Mouse (Mus musculus) midbrain, embryonic 14.5 days (tissue): Measurements from ENCODE around the gene Dnah1. TPM values are rescaled to one million over a fixed set of nuclear protein-coding genes. Genes with fewer than 3 reads are reported as not detected.

Source experiments
- ATAC-seq: fragments of 200-750 bp; cut with Nextera tagmentation; 2 replicates; pipeline ENCODE4 v1.8.0; 2017; ENCODE audit warnings: moderate number of reproducible peaks, moderate library complexity; ENCODE audit not compliant: low FRiP score, low TSS enrichment
- DNase-seq: peaks from one replicate; pipeline ENCODE4 v3.0.0-alpha.2; 2015
- H3K27ac ChIP-seq: fragments of 300-500 bp; sonication (generic); replicated peaks from 2 replicates; pipeline ENCODE4 v1.5.1; 2014; ENCODE audit warnings: mild to moderate bottlenecking, low read depth, low read length, moderate library complexity
- H3K27me3 ChIP-seq: fragments of 300-500 bp; sonication (generic); 2 replicates; pipeline ENCODE4 v1.6.1; 2014; ENCODE audit warnings: low read length, control low read depth, mixed read lengths; ENCODE audit not compliant: control insufficient read depth, insufficient read depth
- H3K36me3 ChIP-seq: fragments of 300-500 bp; sonication (generic); 2 replicates; pipeline ENCODE4 v1.6.1; 2014; ENCODE audit warnings: low read length, control low read depth; ENCODE audit not compliant: control insufficient read depth, insufficient read depth
- H3K4me1 ChIP-seq: fragments of 300-500 bp; sonication (generic); 2 replicates; pipeline ENCODE4 v1.6.1; 2014; ENCODE audit warnings: mild to moderate bottlenecking, antibody characterized with exemption, low read length, control low read depth; ENCODE audit not compliant: control insufficient read depth, insufficient read depth
- H3K4me2 ChIP-seq: fragments of 300-500 bp; sonication (generic); 2 replicates; pipeline ENCODE4 v1.6.1; 2014; ENCODE audit warnings: mild to moderate bottlenecking, low read length, moderate library complexity
- H3K4me3 ChIP-seq: fragments of 300-500 bp; sonication (generic); replicated peaks from 2 replicates; pipeline ENCODE4 v1.5.1; 2014; ENCODE audit warnings: low read depth, low read length
- H3K9ac ChIP-seq: fragments of 300-500 bp; sonication (generic); replicated peaks from 2 replicates; pipeline ENCODE4 v1.6.1; 2014; ENCODE audit warnings: mild to moderate bottlenecking, low read length, moderate library complexity
- H3K9me3 ChIP-seq: fragments of 300-500 bp; sonication (generic); 2 replicates; pipeline ENCODE4 v1.6.1; 2016; ENCODE audit warnings: low read length, control low read depth, mixed read lengths; ENCODE audit not compliant: control insufficient read depth
- WGBS: fragments of 180-500 bp; shearing (Covaris S2); extraction: QIAGEN DNeasy Blood & Tissue Kit; methylation state at CpG from one replicate; pipeline ENCODE4 v1.1.7; 2014; 5-methylcytosine and 5-hydroxymethylcytosine counted together
- polyA plus RNA-seq: library from polyadenylated mRNA; unstranded; fragments of >200 nt; fragmentation: Nextera tagmentation; extraction: Ambion mirVana; gene quantifications from 2 replicates; pipeline ENCODE4 v1.2.1, GENCODE M21; 2014

Dnah1 gene
- polyA plus RNA-seq, 1 experiment from 2014 or later: 5.2 TPM

DNA sequence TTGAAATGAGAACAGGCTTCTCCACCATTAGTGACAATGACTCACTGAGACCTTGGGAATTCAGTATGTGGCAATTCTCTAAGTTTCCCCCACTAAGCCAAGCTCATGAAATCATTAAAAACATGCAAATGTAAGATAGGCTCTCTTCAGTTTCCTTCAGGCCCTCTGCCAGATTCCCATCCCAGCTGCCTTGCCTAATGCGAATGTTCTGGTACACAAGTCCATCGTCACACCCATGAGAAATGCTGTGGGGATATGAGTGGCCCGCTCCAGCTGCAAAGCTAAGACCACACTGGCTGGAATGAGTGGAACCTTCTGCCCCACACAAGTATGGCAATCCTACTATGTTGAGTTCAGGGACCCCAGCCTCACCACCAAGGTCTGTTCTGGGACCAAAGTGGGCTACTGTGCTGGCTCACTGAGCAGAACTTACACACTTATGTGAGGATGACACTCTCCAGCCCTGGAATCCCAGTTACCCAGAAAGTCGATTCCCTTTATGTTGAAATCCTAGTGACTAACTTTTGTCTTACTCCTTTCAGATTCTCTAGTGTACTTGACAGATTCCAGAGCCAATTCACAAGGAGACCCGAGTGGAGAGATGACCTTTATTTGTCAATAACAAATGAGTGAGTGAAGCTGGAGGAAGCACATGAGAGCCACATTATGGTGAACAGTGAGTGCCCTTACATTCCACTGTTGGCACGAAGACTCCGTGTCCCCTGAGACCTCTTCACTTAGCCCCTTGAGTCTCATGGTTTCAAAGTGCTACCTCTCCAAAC lies 86.4 kb downstream of the Dnah1 start:
- H3K27me3 ChIP-seq: no peaks in the 10 kb centered on the region
- WGBS: 88% methylated on average over 7 of the region's 7 CpGs
- no peak overlapping the region for H3K4me2 ChIP-seq
- no peak overlapping the region for H3K27ac ChIP-seq
- no peaks in the 10 kb centered on the region for H3K4me1 ChIP-seq
- DNase-seq: no peak
- no peaks in the 10 kb centered on the region for H3K36me3 ChIP-seq
- no peak for ATAC-seq
- H3K9ac ChIP-seq: no peak overlapping the region
- no peaks in the 10 kb centered on the region for H3K9me3 ChIP-seq
- no peak overlapping the region for H3K4me3 ChIP-seq

DNA sequence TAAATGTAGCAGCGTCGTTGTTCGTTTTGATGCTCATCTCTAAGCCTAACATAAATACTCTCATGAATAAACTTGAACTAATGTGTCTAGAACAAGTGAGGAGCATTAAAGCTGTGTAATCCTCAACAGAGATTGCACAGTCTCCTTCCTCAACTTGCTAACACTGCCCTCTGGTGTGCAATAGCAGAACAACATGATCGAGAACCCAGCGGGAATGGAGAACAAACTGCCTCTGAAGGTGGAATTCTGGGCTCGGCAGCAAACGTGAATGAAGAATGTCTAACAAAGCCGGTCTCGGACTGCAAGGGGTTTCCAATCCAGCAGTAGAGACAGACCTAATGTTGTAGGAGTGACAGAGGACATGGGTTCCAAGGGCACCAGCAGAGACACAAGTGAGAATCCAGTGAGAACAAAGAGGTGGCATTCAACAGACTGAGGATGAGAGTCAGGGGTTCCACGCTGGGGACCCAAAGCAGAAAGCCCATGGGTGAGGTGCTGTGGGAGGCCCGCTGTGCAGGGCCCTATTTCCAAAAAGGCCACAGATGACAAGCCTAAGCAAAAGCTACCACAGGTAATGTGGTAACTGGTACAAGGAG lies 89.6 kb downstream of the Dnah1 start:
- ATAC-seq: no peak; the same call in 1 of the 2 replicates
- no peaks in the 10 kb centered on the region for H3K9me3 ChIP-seq
- no peak overlapping the region for H3K27ac ChIP-seq
- WGBS: 21% methylated on average over 11 of the region's 11 CpGs
- DNase-seq: peak; percentile 91
- H3K36me3 ChIP-seq: no peaks in the 10 kb centered on the region
- H3K4me3 ChIP-seq: no peak overlapping the region
- no peaks in the 10 kb centered on the region for H3K4me1 ChIP-seq
- H3K27me3 ChIP-seq: no peaks in the 10 kb centered on the region
- 0 out of 2 replicates have a peak overlapping the region, but pooled peaks have one; percentile 16 for H3K4me2 ChIP-seq
- no peak overlapping the region for H3K9ac ChIP-seq

DNA sequence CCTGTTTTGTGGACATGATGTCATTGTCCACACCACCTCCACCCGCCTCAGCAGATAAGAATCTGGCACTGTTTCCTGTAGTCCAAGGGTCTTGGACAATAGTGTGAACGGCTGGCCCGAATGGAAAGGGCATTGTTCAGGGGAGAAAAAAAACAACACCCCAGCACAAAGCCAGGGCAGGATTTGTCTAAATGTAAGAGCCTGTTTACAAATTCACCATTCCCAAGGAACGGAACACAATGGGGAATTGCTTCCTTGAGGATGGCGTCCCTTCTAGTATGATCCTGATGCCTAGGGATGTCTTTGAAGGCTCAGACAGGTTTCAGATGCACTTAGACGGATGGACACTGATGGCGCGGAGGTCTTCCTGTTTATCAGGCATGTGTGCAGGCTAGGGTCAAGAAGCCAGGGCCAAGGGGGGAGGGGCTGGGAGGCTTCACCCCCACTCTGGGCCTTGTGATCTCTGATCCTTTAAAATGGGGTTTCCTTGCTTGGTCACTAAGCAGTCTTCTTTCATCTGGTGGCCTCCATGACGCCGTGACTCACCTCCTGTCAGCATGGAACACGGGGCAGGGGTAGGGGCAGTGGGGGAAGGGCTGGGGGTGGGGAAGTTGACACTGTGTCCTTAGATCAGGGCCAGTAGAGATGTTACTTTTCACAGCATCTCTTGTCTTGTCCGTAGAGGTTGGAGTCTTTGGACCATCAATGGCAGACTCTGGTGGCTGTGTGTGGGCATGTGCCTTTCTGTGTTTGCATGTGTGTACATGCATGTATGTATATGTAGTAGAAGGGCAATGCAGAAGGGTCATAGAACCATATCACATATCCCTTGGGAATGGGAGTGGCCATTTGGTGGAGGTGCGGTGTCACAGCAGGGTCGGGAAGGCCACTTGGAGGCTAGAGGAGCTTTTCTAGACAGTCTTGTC lies 90.4 kb downstream of the Dnah1 start:
- Histone ChIP-seq H3K27ac (no peak overlapping the region), H3K4me2 (no peak overlapping the region), H3K36me3 (no peaks in the 10 kb centered on the region), H3K27me3 (no peaks in the 10 kb centered on the region), H3K4me3 (no peak overlapping the region), H3K9ac (no peak overlapping the region), H3K9me3 (no peaks in the 10 kb centered on the region), H3K4me1 (no peaks in the 10 kb centered on the region)
- no peak for DNase-seq
- ATAC-seq: no peak; the same call in 1 of the 2 replicates
- 88% methylated on average over 14 of the region's 14 CpGs for WGBS

DNA sequence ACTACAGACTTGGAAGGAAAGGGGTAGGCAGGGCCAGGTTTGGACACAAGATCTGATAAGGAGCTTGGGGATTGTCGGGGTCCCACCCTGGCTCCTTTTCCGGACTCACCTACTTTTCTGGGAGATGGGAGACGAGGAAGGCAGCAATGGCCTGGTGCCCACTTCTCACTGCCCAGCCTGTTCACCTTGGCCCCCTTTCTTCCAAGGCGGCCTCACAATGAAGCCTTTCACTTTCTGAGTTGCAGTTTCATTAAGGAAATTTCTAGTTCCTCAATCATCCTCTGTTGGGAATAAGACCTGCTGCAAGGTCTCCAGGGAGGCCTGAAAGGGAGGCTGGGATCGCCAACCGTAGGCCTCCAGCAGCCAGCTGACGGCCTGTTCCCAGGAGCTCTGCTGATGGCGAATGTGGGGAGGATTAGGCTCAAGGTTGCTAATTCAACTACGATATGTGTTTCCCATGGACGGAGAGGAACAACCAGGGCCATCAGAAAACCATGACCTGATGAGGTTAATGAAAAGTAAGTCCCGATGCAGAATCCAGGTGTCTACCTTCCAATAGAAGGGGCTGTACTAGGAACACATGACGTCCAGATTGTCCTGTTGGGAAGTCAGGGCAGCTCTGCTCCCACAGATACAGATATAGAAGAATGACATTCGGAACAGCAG lies 91.2 kb downstream of the Dnah1 start:
- H3K9ac ChIP-seq: no peak overlapping the region
- no peaks in the 10 kb centered on the region for H3K27me3 ChIP-seq
- no peak for ATAC-seq
- no peak overlapping the region for H3K4me2 ChIP-seq
- no peak for DNase-seq
- no peaks in the 10 kb centered on the region for H3K9me3 ChIP-seq
- H3K27ac ChIP-seq: 0 out of 2 replicates have a peak overlapping the region, but pooled peaks have one; percentile 5
- WGBS: 83% methylated on average over 13 of the region's 13 CpGs
- no peaks in the 10 kb centered on the region for H3K36me3 ChIP-seq
- H3K4me3 ChIP-seq: no peak overlapping the region
- H3K4me1 ChIP-seq: no peaks in the 10 kb centered on the region

DNA sequence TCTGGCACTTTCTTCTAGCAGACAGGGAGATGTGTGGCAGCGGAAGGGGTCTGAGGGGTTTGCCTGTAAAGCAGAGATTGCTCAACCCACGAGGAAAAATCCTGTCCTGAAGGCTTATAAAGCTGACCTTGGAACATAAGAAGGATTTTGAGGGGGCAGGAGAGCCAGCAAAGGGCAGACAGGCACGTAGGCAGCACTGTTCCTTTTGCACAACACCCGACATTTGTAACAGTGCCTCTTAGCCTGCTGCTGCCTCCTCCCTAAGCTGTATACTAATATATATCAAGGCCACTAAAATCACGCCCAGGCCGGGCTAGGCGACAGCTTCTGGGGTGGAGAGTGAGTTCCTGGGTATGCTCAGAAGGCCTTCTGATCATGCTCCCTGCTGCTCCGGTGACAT lies 93.3 kb downstream of the Dnah1 start:
- DNase-seq: no peak
- H3K4me3 ChIP-seq: no peak overlapping the region
- H3K36me3 ChIP-seq: no peaks in the 10 kb centered on the region
- no peak overlapping the region for H3K9ac ChIP-seq
- 75% methylated on average over 8 of the region's 8 CpGs for WGBS
- no peak overlapping the region for H3K4me2 ChIP-seq
- no peaks in the 10 kb centered on the region for H3K4me1 ChIP-seq
- H3K9me3 ChIP-seq: no peaks in the 10 kb centered on the region
- no peak overlapping the region for H3K27ac ChIP-seq
- ATAC-seq: no peak
- H3K27me3 ChIP-seq: no peaks in the 10 kb centered on the region

DNA sequence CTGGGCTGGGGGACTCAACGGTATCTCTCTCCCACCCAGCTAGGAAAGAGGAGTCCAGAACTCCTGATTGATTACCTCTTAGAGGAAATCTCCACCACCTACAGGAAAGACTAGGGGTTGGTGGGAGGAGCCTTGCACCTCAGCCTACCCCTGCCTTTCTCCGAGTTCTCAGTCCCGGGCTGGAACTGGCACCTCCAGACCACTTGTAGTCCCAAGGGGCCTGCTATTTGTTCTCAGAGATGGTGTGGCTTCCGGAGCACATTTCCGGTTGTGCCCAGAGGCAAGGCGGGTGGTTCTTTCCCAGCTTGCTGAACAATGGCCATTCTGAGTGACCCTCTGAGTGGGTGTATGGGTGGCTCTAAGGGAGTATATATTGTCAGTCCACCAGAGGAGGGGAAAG lies 95.5 kb downstream of the Dnah1 start:
- ATAC-seq: no peak
- Histone ChIP-seq H3K4me3 (no peak overlapping the region), H3K9me3 (no peaks in the 10 kb centered on the region), H3K27ac (no peak overlapping the region), H3K4me2 (no peak overlapping the region), H3K27me3 (no peaks in the 10 kb centered on the region), H3K36me3 (no peaks in the 10 kb centered on the region), H3K4me1 (no peaks in the 10 kb centered on the region), H3K9ac (no peak overlapping the region)
- 79% methylated on average over 6 of the region's 6 CpGs for WGBS
- DNase-seq: no peak

DNA sequence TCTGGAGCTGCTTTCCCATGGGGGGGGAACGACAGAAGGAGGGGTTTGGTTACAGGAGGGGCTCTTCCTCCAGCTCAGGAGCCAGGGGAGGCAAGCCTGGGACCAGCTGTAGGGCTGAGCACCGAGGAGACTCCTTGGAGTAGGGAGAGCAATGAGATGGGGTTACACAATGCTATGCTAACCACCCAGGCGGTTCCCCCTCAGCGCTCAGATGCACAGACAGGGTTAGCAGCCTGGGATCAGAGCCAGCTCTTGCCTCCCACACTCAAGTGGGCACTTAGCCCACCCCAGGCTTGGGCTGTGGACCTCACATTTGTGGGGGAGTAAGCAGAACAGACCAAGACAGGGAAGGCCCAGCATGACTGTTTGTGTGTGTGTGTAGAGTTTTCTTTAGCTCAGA lies 96.7 kb downstream of the Dnah1 start:
- no peaks in the 10 kb centered on the region for H3K4me1 ChIP-seq
- DNase-seq (no peak), ATAC-seq (no peak)
- no peak overlapping the region for H3K4me2 ChIP-seq
- H3K9me3 ChIP-seq: no peaks in the 10 kb centered on the region
- 67% methylated on average over 4 of the region's 4 CpGs for WGBS
- no peaks in the 10 kb centered on the region for H3K36me3 ChIP-seq
- no peaks in the 10 kb centered on the region for H3K27me3 ChIP-seq
- no peak overlapping the region for H3K27ac ChIP-seq
- H3K9ac ChIP-seq: no peak overlapping the region
- no peak overlapping the region for H3K4me3 ChIP-seq

DNA sequence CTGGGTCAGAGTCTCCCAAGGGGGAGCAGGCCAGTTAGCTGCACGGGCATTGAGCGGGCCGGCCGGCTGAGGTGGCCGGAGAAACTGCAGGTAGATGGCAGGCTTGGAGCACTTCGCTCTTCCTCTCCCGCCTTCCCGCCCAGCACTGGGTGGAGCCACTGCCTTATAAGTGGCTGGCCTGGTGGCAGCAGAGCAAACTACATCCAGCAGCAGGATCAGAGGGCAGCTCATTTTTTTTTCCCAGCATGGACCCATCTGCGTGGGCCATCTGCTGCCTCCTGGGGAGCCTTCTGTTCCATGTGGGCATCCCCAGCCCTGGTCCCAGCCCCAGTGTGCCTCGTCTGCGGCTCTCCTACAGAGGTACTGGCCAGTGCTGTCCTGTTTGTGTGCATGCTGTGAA lies 106.0 kb downstream of the Dnah1 start, which contains the start of gene Sema3g:
Gene Sema3g (plus strand): TSS at position 195 of the 400 bp plus-strand sequence.
- 15% methylated on average over 11 of the region's 11 CpGs for WGBS
- H3K9me3 ChIP-seq: no peaks in the 10 kb centered on the region
- no peak within 1 kb of the TSS for H3K4me3 ChIP-seq
- H3K27me3 ChIP-seq: no peaks in the 10 kb centered on the region
- no peak within 1 kb of the TSS for H3K27ac ChIP-seq
- peak; percentile 60 for ATAC-seq
- 0 out of 2 replicates have a peak, but pooled peaks cover 5% of the 10 kb centered on the region for H3K4me1 ChIP-seq
- no peak within 1 kb of the TSS for H3K9ac ChIP-seq
- peak; percentile 60 for DNase-seq
- H3K4me2 ChIP-seq: peak within 1 kb of the TSS; percentile 12; the same call in 1 of the 2 replicates
- H3K36me3 ChIP-seq: no peaks in the 10 kb centered on the region
